9 mouse cellular contexts compared by ENCODE assay signal in the genomic region with DNA sequence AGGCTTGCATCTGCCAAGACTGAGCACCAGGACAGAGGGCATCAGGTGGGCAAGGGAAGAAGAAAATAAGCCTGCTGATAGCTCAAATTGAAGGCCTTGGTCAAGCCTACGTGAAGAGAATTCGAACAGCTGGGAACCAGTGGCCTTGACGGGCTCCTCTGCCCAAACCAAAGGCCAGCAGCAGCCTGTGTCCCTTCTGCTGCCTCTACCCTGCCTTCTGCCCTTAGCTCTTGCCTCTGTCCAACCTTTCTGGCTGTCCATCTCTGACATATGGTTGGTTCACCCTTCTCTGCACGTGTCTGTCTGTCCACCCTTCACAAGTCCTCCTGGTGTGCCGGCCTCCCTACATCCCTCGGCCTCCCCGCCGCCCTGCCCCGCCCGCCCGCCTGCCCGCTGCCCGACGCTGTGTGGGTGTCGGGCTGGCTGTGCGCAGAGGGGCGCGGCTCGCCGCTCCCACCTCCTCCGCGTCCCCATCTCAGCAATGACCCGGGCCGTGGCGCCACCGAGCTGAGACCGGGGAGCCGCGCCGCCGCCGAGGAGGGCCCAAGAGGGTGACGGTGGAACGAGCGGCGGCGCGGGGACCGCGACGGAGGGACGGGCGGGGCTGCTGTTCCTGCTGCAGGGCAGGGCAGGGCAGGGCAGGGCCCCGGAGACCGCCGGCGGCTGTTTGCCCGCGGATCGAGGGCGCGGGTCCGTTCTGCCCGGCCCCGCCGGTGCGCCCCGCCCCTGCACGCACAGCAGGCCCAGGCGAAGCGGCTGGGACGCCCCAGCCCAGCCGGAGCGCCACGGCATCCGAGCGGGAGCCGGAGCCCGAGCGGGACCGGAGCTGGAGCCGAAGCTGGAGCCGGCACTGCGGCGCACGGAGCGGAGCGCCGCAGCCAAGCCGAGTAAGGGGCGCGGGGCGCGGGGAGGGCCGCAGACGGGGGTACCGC. TPM values are rescaled to one million over a fixed set of nuclear protein-coding genes. Genes with fewer than 3 reads are reported as not detected.
A peak's percentile ranks its signal among the peaks of the same experiment; 100 is the strongest.
DNase-seq lines count a peak whose midpoint lies in the region; ATAC-seq lines count a peak whose summit lies in the region.
"Had no signal": no experiment of that assay in that cellular context is flagged by ENCODE, and none has a peak within 500 bp of the region (broad histone marks: within the 10 kb centered on the region; RNA-seq: fewer than 3 reads in every experiment).

Gene Bean1 (plus strand): TSS at position 325 of the 932 bp plus-strand sequence.

- peak; percentile 91 for ATAC-seq in forebrain, embryonic 16.5 days
- peak; percentile 66 for ATAC-seq in megakaryocyte progenitor cell, adult 5-6 weeks (replicated peaks; ENCODE audit: poor library complexity)

- H3K27ac ChIP-seq in forebrain, embryonic 16.5 days (ENCODE audit: low read length), result no peak within 1 kb of the TSS

- peaks cover 30% of the 10 kb centered on the region for H3K27me3 ChIP-seq in forebrain, embryonic 16.5 days (replicated peaks; ENCODE audit: control insufficient read depth, insufficient read depth, low read length)
- no peaks in the 10 kb centered on the region; the same call in 1 of the 2 replicates for H3K27me3 ChIP-seq in splenic B cell, adult 2 months (ENCODE audit: control insufficient read depth, insufficient read depth, low read length, poor library complexity, severe bottlenecking)

- peak within 1 kb of the TSS; percentile 81 for H3K9ac ChIP-seq in forebrain, embryonic 16.5 days (replicated peaks; ENCODE audit: low read depth, low read length)

- no peaks in the 10 kb centered on the region for H3K36me3 ChIP-seq in forebrain, embryonic 16.5 days (ENCODE audit: control insufficient read depth, insufficient read depth)
- H3K36me3 ChIP-seq in splenic B cell, adult 2 months (ENCODE audit: control insufficient read depth, insufficient read depth, low read length, poor library complexity, severe bottlenecking), result no peaks in the 10 kb centered on the region

- 2% methylated on average over 68 of the region's 87 CpGs for WGBS in forebrain, embryonic 16.5 days

- DNase-seq in adrenal gland, adult (ENCODE audit: inconsistent age in 2 of 2, low spot score in 1 of 2), result peak; percentile 64 to 85
- no peak for DNase-seq in adrenal gland, adult 8-10 months
- DNase-seq in adrenal gland, postnatal 10 days, result peak; percentile 72
- peak; percentile 60 to 69 for DNase-seq in heart, postnatal 36 days
- peak; percentile 45 to 62 for DNase-seq in left cerebral cortex, postnatal 36 days (ENCODE audit: low spot score in 2 of 2)
- peak; percentile 42 for DNase-seq in splenic B cell, adult 2 months (ENCODE audit: low read depth, low spot score)

- H3K9me3 ChIP-seq in forebrain, embryonic 16.5 days (ENCODE audit: control insufficient read depth, low read length), result no peaks in the 10 kb centered on the region

- peaks cover 5% of the 10 kb centered on the region for H3K4me1 ChIP-seq in forebrain, embryonic 16.5 days (replicated peaks; ENCODE audit: control insufficient read depth, insufficient read depth, low read length)

- intact Hi-C loops in heart, postnatal 36 days (cut with DNase I), result loop anchor here (1.0 kb wide), 1 partner anchor 44 kb away; no protein-coding TSS in a partner anchor
- intact Hi-C loops in left cerebral cortex, postnatal 36 days (cut with DNase I), result no loop called here

- peak within 1 kb of the TSS; percentile 84 for H3K4me2 ChIP-seq in forebrain, embryonic 16.5 days (ENCODE audit: low read length)

- H3K4me3 ChIP-seq in forebrain, embryonic 16.5 days (replicated peaks; ENCODE audit: low read length), result peak within 1 kb of the TSS; percentile 57
- H3K4me3 ChIP-seq: erythroblast, embryonic 14.5 days had no signal

RNA-seq across cellular contexts. Expression of gene Bean1, which starts in this region (rescaled TPM):
- 10 to 100 TPM in 1 of 4 experiments, 1 to 10 TPM in 3; 3.3 to 10.8 (median 4.8) TPM for total RNA-seq in adrenal gland, adult 8-10 months (2022)
- total RNA-seq in adrenal gland, postnatal 10 days (2021), result 1 to 10 TPM; 4.5 to 5.7 TPM
- polyA plus RNA-seq in forebrain, embryonic 16.5 days (2015; fragmentation: Nextera tagmentation; extraction: Ambion mirVana), result 2.4 and 3.1 TPM in 2 replicates
- total RNA-seq in heart, postnatal 36 days (2021), result 1 to 10 TPM in 1 of 2 experiments, under 1 TPM in 1; 0.92 to 1.1 TPM
- total RNA-seq in left cerebral cortex, postnatal 36 days (2021), result 10 to 100 TPM; 11.0 to 11.6 TPM
- total RNA-seq in megakaryocyte progenitor cell, adult 5-6 weeks (2015), result not detected in 2 replicates
- total RNA-seq in megakaryocyte progenitor cell, adult 5-6 weeks (2017), result not detected in 2 replicates
- polyA plus RNA-seq: erythroblast, embryonic 14.5 days had no signal

Comparison
In these comparisons a context has a peak if more than half of its experiments do, and no peak if none do; other contexts are left out.
1. Peak in ATAC-seq in megakaryocyte progenitor cell, adult 5-6 weeks; RNA of the gene not detected or under 1 TPM.